Mouse (Mus musculus) hindbrain, embryonic 16.5 days (tissue): Measurements from ENCODE around the gene Pik3r6. TPM values are rescaled to one million over a fixed set of nuclear protein-coding genes. Genes with fewer than 3 reads are reported as not detected.

Experiments used
- ATAC-seq: fragments of 200-750 bp; cut with Nextera tagmentation; 2 replicates; pipeline ENCODE4 v1.8.0; 2017; ENCODE audit warnings: moderate TSS enrichment, moderate library complexity
- H3K27ac ChIP-seq: fragments of 300-500 bp; sonication (generic); 2 replicates; pipeline ENCODE4 v1.5.1; 2014; ENCODE audit warnings: low read depth, mild to moderate bottlenecking, control low read depth, low read length, moderate library complexity
- H3K27me3 ChIP-seq: fragments of 300-500 bp; sonication (generic); replicated peaks from 2 replicates; pipeline ENCODE4 v1.6.1; 2014; ENCODE audit warnings: low read length; ENCODE audit not compliant: control insufficient read depth, insufficient read depth
- H3K36me3 ChIP-seq: fragments of 300-500 bp; sonication (generic); 2 replicates; pipeline ENCODE4 v1.6.1; 2014; ENCODE audit warnings: mild to moderate bottlenecking, low read length, moderate library complexity, mixed read lengths; ENCODE audit not compliant: control insufficient read depth, insufficient read depth
- H3K4me1 ChIP-seq: fragments of 300-500 bp; sonication (generic); 2 replicates; pipeline ENCODE4 v1.6.1; 2014; ENCODE audit warnings: low read depth, low read length; ENCODE audit not compliant: control insufficient read depth, insufficient read depth
- H3K4me2 ChIP-seq: fragments of 300-500 bp; sonication (generic); 2 replicates; pipeline ENCODE4 v1.6.1; 2014; ENCODE audit warnings: mild to moderate bottlenecking, low read length, control low read depth, moderate library complexity
- H3K4me3 ChIP-seq: fragments of 300-500 bp; sonication (generic); 2 replicates; pipeline ENCODE4 v1.5.1; 2014; ENCODE audit warnings: mild to moderate bottlenecking, low read length, control low read depth, moderate library complexity
- H3K9ac ChIP-seq: fragments of 300-500 bp; sonication (generic); 2 replicates; pipeline ENCODE4 v1.6.1; 2014; ENCODE audit warnings: low read depth, mild to moderate bottlenecking, control low read depth, low read length, moderate library complexity
- H3K9me3 ChIP-seq: fragments of 300-500 bp; sonication (generic); 2 replicates; pipeline ENCODE4 v1.6.1; 2014; ENCODE audit warnings: mild to moderate bottlenecking, low read length, moderate library complexity; ENCODE audit not compliant: control insufficient read depth
- WGBS: fragments of 180-500 bp; shearing (Covaris S2); extraction: QIAGEN DNeasy Blood & Tissue Kit; methylation state at CpG from one replicate; pipeline ENCODE4 v1.1.7; 2014; 5-methylcytosine and 5-hydroxymethylcytosine counted together
- polyA plus RNA-seq: library from polyadenylated mRNA; unstranded; fragments of >200 nt; fragmentation: Nextera tagmentation; extraction: Ambion mirVana; gene quantifications from 2 replicates; pipeline ENCODE4 v1.2.1, GENCODE M21; 2015

The Pik3r6 gene
- polyA plus RNA-seq, 1 experiment from 2014 or later = 2.1 TPM

DNA sequence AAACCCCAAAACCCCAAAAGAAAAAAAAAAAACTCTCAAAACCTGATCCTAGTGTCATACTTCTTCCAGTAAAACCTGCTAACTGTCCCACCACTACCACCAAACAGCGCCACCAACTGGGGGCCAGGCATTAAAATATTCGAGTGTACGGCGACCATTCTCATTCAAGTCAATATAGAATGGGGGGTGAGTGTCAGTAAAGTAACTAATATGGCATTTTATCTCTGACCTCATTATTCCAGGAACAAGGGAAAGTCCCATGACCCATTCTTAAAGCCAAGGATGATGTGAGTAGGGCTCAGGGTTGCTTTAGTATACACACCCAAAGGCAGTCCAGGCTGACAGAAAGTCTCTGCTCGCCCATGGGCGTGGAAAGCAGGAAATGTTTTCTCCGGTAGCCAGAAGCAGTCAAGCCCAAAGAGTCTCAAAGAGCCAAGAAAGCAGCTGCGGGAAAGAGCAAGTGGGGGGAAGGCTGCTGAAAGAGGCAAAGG is 51.2 kb downstream of the Pik3r6 start:
- 42% methylated on average over 8 of the region's 8 CpGs for WGBS
- H3K4me2 ChIP-seq = no peak overlapping the region
- no peak overlapping the region for H3K4me3 ChIP-seq
- no peak overlapping the region for H3K9ac ChIP-seq
- H3K4me1 ChIP-seq = no peaks in the 10 kb centered on the region
- H3K36me3 ChIP-seq = no peaks in the 10 kb centered on the region
- no peaks in the 10 kb centered on the region for H3K9me3 ChIP-seq
- no peak overlapping the region for H3K27ac ChIP-seq
- no peak for ATAC-seq
- H3K27me3 ChIP-seq = no peaks in the 10 kb centered on the region

DNA sequence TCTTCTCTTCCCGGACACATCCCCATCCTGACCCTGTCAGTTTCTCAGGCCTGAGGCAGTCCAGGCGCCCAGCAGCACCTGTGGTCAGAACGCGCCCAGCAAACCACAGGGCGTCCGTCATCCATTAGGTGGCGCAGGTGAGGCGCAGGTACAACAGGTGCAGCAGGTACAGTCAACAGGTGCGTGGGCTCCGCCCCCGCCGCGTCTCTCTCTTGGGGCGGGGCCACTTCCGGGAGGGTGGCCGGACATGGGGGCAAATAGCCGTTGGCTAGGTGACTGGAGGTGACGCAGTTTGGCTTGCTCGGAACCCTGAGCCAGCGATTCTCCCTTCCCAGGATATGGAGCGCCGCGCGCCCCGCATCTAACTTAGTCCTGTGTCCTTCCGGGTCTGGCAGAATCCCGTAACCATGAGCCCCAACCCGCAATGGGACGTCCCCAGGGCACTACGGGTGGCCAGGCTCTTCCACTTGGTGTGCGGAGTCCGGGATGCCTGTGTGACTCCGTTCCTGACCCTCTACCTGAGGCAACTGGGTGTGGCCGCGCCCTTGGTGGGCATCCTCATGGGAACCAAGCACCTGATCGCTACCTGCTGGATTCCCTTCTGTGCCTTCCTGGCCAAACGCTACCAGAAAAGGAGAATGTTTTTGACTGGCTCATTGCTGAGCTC is 53.2 kb downstream of the Pik3r6 start, which contains the start of gene Mfsd6l:
Gene Mfsd6l (plus strand): TSS at position 269 of the 667 bp plus-strand sequence.
- H3K27me3 ChIP-seq = no peaks in the 10 kb centered on the region
- H3K36me3 ChIP-seq = no peaks in the 10 kb centered on the region
- H3K9ac ChIP-seq = no peak within 1 kb of the TSS
- WGBS = 11% methylated on average over 37 of the region's 37 CpGs
- no peak for ATAC-seq
- H3K27ac ChIP-seq = no peak within 1 kb of the TSS
- H3K4me1 ChIP-seq = no peaks in the 10 kb centered on the region
- H3K9me3 ChIP-seq = no peaks in the 10 kb centered on the region
- H3K4me2 ChIP-seq = peak within 1 kb of the TSS; percentile 47
- peak within 1 kb of the TSS; percentile 27 for H3K4me3 ChIP-seq

DNA sequence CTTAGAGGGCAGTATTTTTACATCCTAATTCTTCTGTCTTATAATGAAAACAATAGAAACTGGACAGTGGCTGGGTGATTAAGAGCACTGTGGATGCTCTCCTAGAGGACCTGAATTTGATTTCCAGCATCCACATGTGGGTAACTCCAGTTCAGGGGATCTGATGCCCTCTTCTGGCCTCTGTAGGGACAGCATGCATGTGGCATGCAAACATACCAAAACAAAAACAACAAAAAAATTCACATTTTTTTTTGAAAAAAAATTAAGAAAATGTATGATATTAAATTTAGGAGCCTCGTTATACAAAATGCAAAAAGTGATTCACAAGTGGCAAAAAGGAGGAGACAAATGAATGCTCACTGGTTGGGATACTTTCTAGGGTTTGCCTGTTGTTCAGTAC is 56.7 kb downstream of the Pik3r6 start:
- Histone ChIP-seq H3K4me1 (no peaks in the 10 kb centered on the region), H3K4me2 (no peak overlapping the region), H3K9me3 (no peaks in the 10 kb centered on the region), H3K27me3 (no peaks in the 10 kb centered on the region), H3K36me3 (no peaks in the 10 kb centered on the region), H3K4me3 (no peak overlapping the region), H3K27ac (no peak overlapping the region), H3K9ac (no peak overlapping the region)
- no peak for ATAC-seq
- WGBS = 53% methylated on average over 1 of the region's 1 CpGs

DNA sequence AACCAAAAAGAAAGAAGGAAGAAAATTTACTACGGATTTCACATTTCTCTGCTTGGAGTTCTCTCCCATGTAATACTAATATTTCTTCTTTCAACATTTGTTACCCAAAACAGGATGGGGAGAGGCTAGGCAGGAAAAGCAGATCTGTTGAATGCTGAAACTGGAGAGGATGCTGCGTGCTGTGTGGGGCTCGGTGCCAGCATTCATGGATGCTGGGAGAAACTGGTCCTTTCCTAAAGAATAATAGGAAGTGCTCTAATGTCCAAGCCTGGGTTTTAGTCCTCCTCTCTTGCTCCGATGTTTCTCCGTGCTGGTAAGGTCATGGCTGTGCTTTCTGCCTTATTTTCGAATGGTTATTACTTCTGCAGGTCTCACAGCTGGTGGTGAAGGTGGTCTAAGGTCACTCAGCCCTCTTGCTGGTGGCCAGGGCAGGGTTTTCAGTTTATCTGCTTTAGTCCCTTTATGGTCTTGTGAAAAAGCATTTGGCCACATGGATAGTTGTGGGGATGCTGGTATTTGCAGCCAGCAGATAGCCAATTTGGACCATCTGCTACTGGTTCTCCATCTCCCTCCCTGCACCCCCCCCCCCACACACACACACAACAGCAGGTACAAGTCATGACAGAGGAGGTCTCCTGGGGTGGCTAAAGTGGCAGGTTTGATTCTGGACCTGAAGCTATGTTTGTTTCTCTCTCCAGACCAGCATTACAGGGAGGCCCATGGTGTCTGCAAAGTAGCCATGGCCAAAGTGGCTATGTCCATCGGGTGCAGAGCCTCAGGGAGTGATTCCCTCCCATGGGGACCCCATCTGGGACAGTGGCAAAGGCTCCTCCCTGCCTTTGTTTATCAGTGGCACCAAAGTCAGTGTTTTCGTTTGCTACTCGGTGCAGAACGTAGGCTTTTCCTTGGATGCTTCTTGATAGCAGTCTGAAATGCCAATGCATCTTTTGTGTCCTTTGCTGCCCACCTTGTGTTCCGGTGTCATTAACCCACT is 59.4 kb downstream of the Pik3r6 start:
- no peak overlapping the region for H3K4me2 ChIP-seq
- H3K4me1 ChIP-seq = peaks cover 2% of the 10 kb centered on the region; the same call in 1 of the 2 replicates
- H3K9me3 ChIP-seq = no peaks in the 10 kb centered on the region
- no peak overlapping the region for H3K27ac ChIP-seq
- H3K36me3 ChIP-seq = no peaks in the 10 kb centered on the region
- ATAC-seq = no peak
- no peaks in the 10 kb centered on the region for H3K27me3 ChIP-seq
- H3K4me3 ChIP-seq = no peak overlapping the region
- no peak overlapping the region for H3K9ac ChIP-seq
- WGBS = 71% methylated on average over 11 of the region's 11 CpGs

DNA sequence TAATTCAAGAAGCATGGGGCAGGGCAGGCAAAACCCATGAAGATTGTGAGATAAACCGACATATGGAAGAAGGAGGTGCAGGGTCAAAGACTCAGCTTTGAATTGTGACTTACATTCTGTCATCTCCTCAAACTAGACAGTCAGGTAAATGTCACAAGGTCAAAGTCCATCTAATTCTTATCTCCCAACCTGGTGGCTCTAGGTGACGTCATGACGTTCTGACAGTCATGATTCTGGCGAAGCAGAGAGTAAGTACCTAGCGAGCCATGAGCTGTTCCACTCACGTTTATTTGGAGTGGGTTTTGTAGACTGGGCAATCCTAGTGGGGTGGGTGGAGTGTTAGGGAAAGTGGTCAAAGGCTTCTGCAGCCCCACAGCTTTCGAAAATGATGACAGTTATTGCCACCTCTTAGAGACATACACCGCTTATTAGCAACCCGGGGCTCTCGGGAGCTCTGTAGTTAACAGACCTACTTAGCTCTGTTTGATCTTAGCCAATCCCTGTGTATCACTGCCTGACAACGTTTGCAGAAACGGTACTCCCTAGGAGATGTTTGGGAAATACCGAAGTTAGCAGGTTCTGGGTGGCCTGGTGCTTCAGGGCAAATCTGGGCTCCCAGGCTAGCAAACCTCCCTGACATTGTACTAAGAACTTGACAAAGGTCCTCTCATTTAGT is 61.7 kb downstream of the Pik3r6 start:
- no peak overlapping the region for H3K27ac ChIP-seq
- WGBS = 77% methylated on average over 13 of the region's 13 CpGs
- no peaks in the 10 kb centered on the region for H3K27me3 ChIP-seq
- no peak overlapping the region for H3K4me2 ChIP-seq
- H3K4me3 ChIP-seq = no peak overlapping the region
- peaks cover 2% of the 10 kb centered on the region; the same call in 1 of the 2 replicates for H3K4me1 ChIP-seq
- H3K36me3 ChIP-seq = no peaks in the 10 kb centered on the region
- no peaks in the 10 kb centered on the region for H3K9me3 ChIP-seq
- ATAC-seq = no peak
- no peak overlapping the region for H3K9ac ChIP-seq

DNA sequence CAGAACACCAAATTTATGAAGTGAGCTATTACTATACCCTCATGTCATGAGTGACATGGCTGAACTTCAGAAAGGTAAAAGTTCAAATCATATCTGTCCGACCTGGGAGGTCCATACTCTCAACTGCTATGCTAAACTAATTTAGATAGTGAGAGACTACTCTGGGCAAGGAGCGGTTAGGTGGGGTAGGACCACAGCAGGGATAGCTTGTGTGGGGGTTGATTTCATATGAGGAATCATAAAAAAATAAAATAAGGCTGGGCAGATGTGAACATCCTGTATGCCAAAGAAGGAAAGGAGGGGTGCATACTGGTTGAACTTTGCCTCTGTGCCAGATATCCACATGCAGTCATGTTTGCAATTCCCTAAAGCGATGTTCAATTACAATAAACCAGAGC is 62.2 kb downstream of the Pik3r6 start:
- WGBS = 83% methylated on average over 3 of the region's 3 CpGs

DNA sequence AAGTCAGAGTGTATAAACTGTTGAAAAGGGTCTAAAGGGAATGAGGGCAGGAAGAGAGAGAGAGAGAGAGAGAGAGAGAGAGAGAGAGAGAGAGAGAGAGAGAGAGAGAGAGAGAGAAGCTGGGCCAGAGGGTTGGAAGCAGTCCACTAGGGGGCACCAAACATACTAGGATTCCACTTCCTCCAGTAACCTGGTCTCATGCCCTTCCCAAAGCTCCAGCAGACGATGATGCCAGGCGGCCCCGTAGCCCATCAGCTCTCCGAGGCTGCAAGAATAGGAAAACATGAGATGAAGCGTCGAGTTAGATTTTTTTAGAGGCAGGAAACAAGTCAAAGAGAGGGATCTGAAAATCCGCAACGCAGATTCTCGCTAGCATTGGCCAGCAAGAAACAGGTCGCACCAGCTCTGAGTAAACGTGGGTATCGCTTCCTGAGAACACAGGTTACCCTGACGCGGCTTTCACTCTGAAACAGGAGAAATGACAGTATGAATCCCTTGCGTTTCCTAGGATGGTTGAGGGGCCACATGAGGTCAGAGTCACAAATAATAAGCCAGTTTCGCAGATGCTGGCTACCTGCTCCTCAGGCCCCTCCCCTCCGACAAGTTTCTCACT is 63.7 kb downstream of the Pik3r6 start:
- H3K9ac ChIP-seq = peak overlapping the region; percentile 35; the same call in 1 of the 2 replicates
- H3K9me3 ChIP-seq = no peaks in the 10 kb centered on the region
- H3K27ac ChIP-seq = no peak overlapping the region
- WGBS = 18% methylated on average over 17 of the region's 17 CpGs
- no peaks in the 10 kb centered on the region for H3K36me3 ChIP-seq
- ATAC-seq = peak; percentile 82; the same call in 1 of the 2 replicates
- peak overlapping the region; percentile 31 for H3K4me3 ChIP-seq
- H3K4me1 ChIP-seq = peaks cover 2% of the 10 kb centered on the region; the same call in 1 of the 2 replicates
- no peaks in the 10 kb centered on the region for H3K27me3 ChIP-seq
- H3K4me2 ChIP-seq = peak overlapping the region; percentile 58

More for the DNA sequence above, 62.2 kb downstream of the Pik3r6 start:
- H3K9me3 ChIP-seq = no peaks in the 10 kb centered on the region
- H3K36me3 ChIP-seq = no peaks in the 10 kb centered on the region
- no peak overlapping the region for H3K4me2 ChIP-seq
- no peak overlapping the region for H3K27ac ChIP-seq
- no peak overlapping the region for H3K4me3 ChIP-seq
- no peak overlapping the region for H3K9ac ChIP-seq
- H3K27me3 ChIP-seq = no peaks in the 10 kb centered on the region
- peaks cover 2% of the 10 kb centered on the region; the same call in 1 of the 2 replicates for H3K4me1 ChIP-seq
- ATAC-seq = no peak

DNA sequence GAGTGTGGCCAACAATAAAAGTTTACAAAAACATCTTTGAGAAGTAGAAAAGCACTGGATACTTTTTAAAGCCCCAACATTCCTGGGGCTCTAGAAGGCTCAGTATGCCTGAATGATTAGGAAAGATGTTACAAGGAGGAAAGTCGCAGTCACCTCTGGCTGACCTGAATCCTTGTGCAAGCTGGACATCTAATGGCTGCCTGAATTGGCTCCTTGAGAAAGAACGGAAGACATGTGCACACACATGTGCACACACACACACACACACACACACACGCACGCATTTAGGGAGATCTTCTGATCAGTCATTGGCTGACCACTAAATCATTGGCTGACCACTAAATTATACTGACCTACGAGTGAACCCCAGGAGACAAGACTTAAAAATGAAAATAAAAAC is 68.0 kb downstream of the Pik3r6 start:
- 89% methylated on average over 5 of the region's 5 CpGs for WGBS
- peaks cover 2% of the 10 kb centered on the region; the same call in 1 of the 2 replicates for H3K4me1 ChIP-seq
- no peak overlapping the region for H3K4me2 ChIP-seq
- no peaks in the 10 kb centered on the region for H3K9me3 ChIP-seq
- no peak overlapping the region for H3K27ac ChIP-seq
- no peak for ATAC-seq
- H3K36me3 ChIP-seq = no peaks in the 10 kb centered on the region
- H3K9ac ChIP-seq = no peak overlapping the region
- no peaks in the 10 kb centered on the region for H3K27me3 ChIP-seq
- no peak overlapping the region for H3K4me3 ChIP-seq
